Mouse (Mus musculus) stomach, embryonic 16.5 days (tissue): ENCODE results near the gene Kcnma1. TPM values are rescaled to one million over a fixed set of nuclear protein-coding genes. Genes with fewer than 3 reads are reported as not detected.

ENCODE experiments used
- ATAC-seq: fragments of 200-750 bp; cut with Nextera tagmentation; 2 replicates; pipeline ENCODE4 v1.8.0; 2017; ENCODE audit warnings: moderate number of reproducible peaks, moderate TSS enrichment; ENCODE audit not compliant: insufficient read depth, low FRiP score
- H3K27ac ChIP-seq: fragments of 300-500 bp; sonication (generic); 2 replicates; pipeline ENCODE4 v1.5.1; 2014; ENCODE audit warnings: low read length
- H3K27me3 ChIP-seq: fragments of 300-500 bp; sonication (generic); 2 replicates; pipeline ENCODE4 v1.6.1; 2014; ENCODE audit warnings: low read length, control low read depth, mixed read lengths; ENCODE audit not compliant: control insufficient read depth, insufficient read depth
- H3K36me3 ChIP-seq: fragments of 300-500 bp; sonication (generic); 2 replicates; pipeline ENCODE4 v1.6.1; 2014; ENCODE audit warnings: low read length; ENCODE audit not compliant: control insufficient read depth, insufficient read depth
- H3K4me1 ChIP-seq: fragments of 300-500 bp; sonication (generic); 2 replicates; pipeline ENCODE4 v1.6.1; 2014; ENCODE audit warnings: low read length, control low read depth, mixed read lengths; ENCODE audit not compliant: control insufficient read depth, insufficient read depth
- H3K4me2 ChIP-seq: fragments of 300-500 bp; sonication (generic); 2 replicates; pipeline ENCODE4 v1.6.1; 2014; ENCODE audit warnings: low read depth, low read length, mixed read lengths
- H3K4me3 ChIP-seq: fragments of 300-500 bp; sonication (generic); replicated peaks from 2 replicates; pipeline ENCODE4 v1.5.1; 2014; ENCODE audit warnings: mild to moderate bottlenecking, low read length
- H3K9ac ChIP-seq: fragments of 300-500 bp; sonication (generic); 2 replicates; pipeline ENCODE4 v1.6.1; 2014; ENCODE audit warnings: low read length
- H3K9me3 ChIP-seq: fragments of 300-500 bp; sonication (generic); replicated peaks from 2 replicates; pipeline ENCODE4 v1.6.1; 2016; ENCODE audit warnings: low read length, control low read depth; ENCODE audit not compliant: control insufficient read depth
- WGBS: fragments of 180-500 bp; shearing (Covaris S2); extraction: QIAGEN DNeasy Blood & Tissue Kit; methylation state at CpG from one replicate; pipeline ENCODE4 v1.1.7; 2014; 5-methylcytosine and 5-hydroxymethylcytosine counted together
- polyA plus RNA-seq: library from polyadenylated mRNA; unstranded; fragments of >200 nt; fragmentation: Nextera tagmentation; extraction: Ambion mirVana; gene quantifications from 2 replicates; pipeline ENCODE4 v1.2.1, GENCODE M21; 2015

The Kcnma1 gene
- polyA plus RNA-seq, 1 experiment from 2014 or later, result 13.4 TPM

DNA sequence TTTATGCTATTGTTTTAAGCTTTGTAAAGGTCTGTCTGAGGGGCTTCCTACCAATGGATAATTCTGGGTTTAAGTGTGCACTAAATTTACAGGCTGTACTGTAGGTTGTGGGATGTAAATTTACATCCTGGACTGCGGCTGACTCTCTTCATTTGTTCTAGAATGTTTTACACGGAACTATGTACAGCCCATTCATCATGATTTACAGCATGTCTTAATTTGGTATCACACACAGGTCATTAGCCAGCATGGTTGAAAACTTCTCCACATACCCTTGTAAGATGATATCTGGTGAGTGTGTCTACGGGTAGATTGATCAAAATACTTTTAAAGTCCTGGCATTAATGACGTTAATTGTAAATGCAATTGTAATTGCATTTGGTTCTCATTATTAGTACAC lies 761.1 kb downstream of the Kcnma1 start:
- no peak for ATAC-seq
- H3K27ac ChIP-seq, result no peak overlapping the region
- no peaks in the 10 kb centered on the region for H3K4me1 ChIP-seq
- H3K9ac ChIP-seq, result no peak overlapping the region
- H3K4me2 ChIP-seq, result no peak overlapping the region
- no peaks in the 10 kb centered on the region for H3K27me3 ChIP-seq
- H3K36me3 ChIP-seq, result no peaks in the 10 kb centered on the region
- WGBS, result 73% methylated on average over 4 of the region's 4 CpGs
- no peaks in the 10 kb centered on the region for H3K9me3 ChIP-seq
- H3K4me3 ChIP-seq, result no peak overlapping the region

DNA sequence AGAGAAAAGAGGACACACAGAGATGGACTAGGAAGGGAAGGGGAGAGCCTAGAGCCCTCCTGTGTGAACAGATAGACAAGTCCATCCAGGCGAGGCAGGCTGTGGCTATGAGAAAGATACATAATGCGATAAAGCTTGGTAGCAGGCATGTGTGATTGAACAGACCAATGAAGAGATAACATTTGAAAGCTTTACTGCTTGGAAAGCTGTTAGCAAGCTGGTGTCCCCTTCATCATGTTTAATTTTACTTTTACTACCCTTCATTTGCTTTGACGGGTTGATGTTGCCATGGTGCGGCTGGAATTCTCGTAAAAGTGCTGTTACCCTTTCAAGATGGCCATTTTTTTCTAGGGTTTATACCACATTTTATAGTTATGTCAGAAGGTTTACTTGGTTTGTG lies 769.8 kb downstream of the Kcnma1 start:
- no peak for ATAC-seq
- H3K27me3 ChIP-seq, result no peaks in the 10 kb centered on the region
- 69% methylated on average over 5 of the region's 5 CpGs for WGBS
- no peaks in the 10 kb centered on the region for H3K9me3 ChIP-seq
- no peak overlapping the region for H3K27ac ChIP-seq
- H3K4me2 ChIP-seq, result no peak overlapping the region
- no peak overlapping the region for H3K4me3 ChIP-seq
- H3K36me3 ChIP-seq, result no peaks in the 10 kb centered on the region
- H3K4me1 ChIP-seq, result no peaks in the 10 kb centered on the region
- H3K9ac ChIP-seq, result no peak overlapping the region

GRCm38 (mm10) chr14:23243857-23244256 lies 770.4 kb downstream of the Kcnma1 start:
- no peak overlapping the region for H3K9ac ChIP-seq
- H3K4me3 ChIP-seq, result no peak overlapping the region
- H3K4me1 ChIP-seq, result no peaks in the 10 kb centered on the region
- no peak overlapping the region for H3K27ac ChIP-seq
- ATAC-seq, result no peak
- no peaks in the 10 kb centered on the region for H3K9me3 ChIP-seq
- H3K27me3 ChIP-seq, result no peaks in the 10 kb centered on the region
- no peaks in the 10 kb centered on the region for H3K36me3 ChIP-seq
- no peak overlapping the region for H3K4me2 ChIP-seq

Other genes starting within 250 kb of the Kcnma1 start
- 12.3 and 12.4 TPM in 2 replicates for gene Dlg5, start 231.4 kb upstream of the Kcnma1 start, polyA plus RNA-seq